Mouse (Mus musculus): ENCODE data around the gene Gid8.

DNA sequence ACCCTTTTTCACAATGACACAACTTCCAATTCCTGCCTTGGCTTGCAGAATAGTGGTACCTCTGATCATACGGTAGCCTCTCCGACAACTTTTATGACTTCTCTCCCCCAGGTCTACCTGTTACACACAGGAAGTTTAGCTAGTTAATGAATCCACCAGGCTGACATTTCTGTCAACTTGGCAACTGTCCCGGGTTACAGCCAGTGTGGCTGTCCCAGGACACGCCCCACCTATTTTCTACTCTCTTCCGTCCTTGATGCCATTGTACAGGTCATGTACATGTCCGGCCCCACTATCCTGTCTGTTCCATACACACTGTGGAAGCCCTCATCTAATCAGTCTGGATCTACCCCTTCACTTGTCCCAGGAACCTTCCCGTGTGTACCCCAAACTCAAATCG lies 5.3 kb upstream of the Gid8 start:
- TF ChIP-seq CTCF (conservative IDR thresholded peaks at IDR 0.05 in 1 of 2, IDR thresholded peaks at IDR 0.05 in 1 of 2; ENCODE audit: low read depth in 2 of 2, low read length in 2 of 2) (no peak), POLR2A (IDR thresholded peaks at IDR 0.05; ENCODE audit: low read depth, low read length) (no peak), E2F4 (IDR thresholded peaks at IDR 0.05; ENCODE audit: insufficient replicate concordance, low read depth, low read length) (no peak), USF2 (conservative IDR thresholded peaks at IDR 0.05; ENCODE audit: low read depth, low read length) (no peak), TBP (conservative IDR thresholded peaks at IDR 0.05; ENCODE audit: low read depth, low read length) (no peak), ZC3H11A (IDR thresholded peaks at IDR 0.05; ENCODE audit: low read depth, low read length) (no peak), MAZ (IDR thresholded peaks at IDR 0.05; ENCODE audit: low read depth, low read length) (no peak), HCFC1 (IDR thresholded peaks at IDR 0.05; ENCODE audit: low read depth, low read length) (no peak), CHD2 (IDR thresholded peaks at IDR 0.05; ENCODE audit: low read length) (no peak), JUND (conservative IDR thresholded peaks at IDR 0.05; ENCODE audit: low read depth, low read length) (no peak), KAT2A (IDR thresholded peaks at IDR 0.05; ENCODE audit: insufficient replicate concordance, low read length) (no peak), CHD1 (IDR thresholded peaks at IDR 0.05; ENCODE audit: low read depth, low read length) (no peak), USF1 (IDR thresholded peaks at IDR 0.05; ENCODE audit: low read depth, low read length) (no peak), EP300 (IDR thresholded peaks at IDR 0.05; ENCODE audit: low read length) (no peak)

Measured in CH12.LX (cell line).